Mouse (Mus musculus) limb, embryonic 10.5 days (tissue): ENCODE results near the gene Gnb5. TPM values are rescaled to one million over a fixed set of nuclear protein-coding genes. Genes with fewer than 3 reads are reported as not detected.

Experiments used
- DNase-seq: peaks from one replicate; pipeline ENCODE4 v3.0.0-alpha.2; 2017; ENCODE audit warnings: low spot score
- H3K27ac ChIP-seq: fragments of 300-500 bp; sonication (generic); 2 replicates; pipeline ENCODE4 v1.5.1; 2016; ENCODE audit warnings: mild to moderate bottlenecking
- H3K27me3 ChIP-seq: fragments of 300-500 bp; sonication (generic); 2 replicates; pipeline ENCODE4 v1.6.1; 2016; ENCODE audit warnings: low read depth, mild to moderate bottlenecking; ENCODE audit not compliant: poor library complexity, severe bottlenecking
- H3K36me3 ChIP-seq: fragments of 300-500 bp; sonication (generic); 2 replicates; pipeline ENCODE4 v1.6.1; 2016; ENCODE audit warnings: mild to moderate bottlenecking, moderate library complexity
- H3K4me1 ChIP-seq: fragments of 300-500 bp; sonication (generic); 2 replicates; pipeline ENCODE4 v1.6.1; 2016
- H3K4me3 ChIP-seq: fragments of 300-500 bp; sonication (generic); 2 replicates; pipeline ENCODE4 v1.5.1; 2016; ENCODE audit warnings: mild to moderate bottlenecking, moderate library complexity
- H3K9me3 ChIP-seq: fragments of 300-500 bp; sonication (generic); replicated peaks from 2 replicates; pipeline ENCODE4 v1.6.1; 2016; ENCODE audit warnings: mild to moderate bottlenecking
- WGBS: fragments of 180-500 bp; shearing (Covaris S2); methylation state at CpG from one replicate; pipeline ENCODE4 v1.1.7; 2016; 5-methylcytosine and 5-hydroxymethylcytosine counted together
- polyA plus RNA-seq: library from polyadenylated mRNA; unstranded; fragments of >200 nt; fragmentation: Nextera tagmentation; extraction: Ambion mirVana; gene quantifications from 2 replicates; pipeline ENCODE4 v1.2.1, GENCODE M21; 2016

Gene Gnb5
- 14.3 and 17.8 TPM in 2 replicates for polyA plus RNA-seq

DNA sequence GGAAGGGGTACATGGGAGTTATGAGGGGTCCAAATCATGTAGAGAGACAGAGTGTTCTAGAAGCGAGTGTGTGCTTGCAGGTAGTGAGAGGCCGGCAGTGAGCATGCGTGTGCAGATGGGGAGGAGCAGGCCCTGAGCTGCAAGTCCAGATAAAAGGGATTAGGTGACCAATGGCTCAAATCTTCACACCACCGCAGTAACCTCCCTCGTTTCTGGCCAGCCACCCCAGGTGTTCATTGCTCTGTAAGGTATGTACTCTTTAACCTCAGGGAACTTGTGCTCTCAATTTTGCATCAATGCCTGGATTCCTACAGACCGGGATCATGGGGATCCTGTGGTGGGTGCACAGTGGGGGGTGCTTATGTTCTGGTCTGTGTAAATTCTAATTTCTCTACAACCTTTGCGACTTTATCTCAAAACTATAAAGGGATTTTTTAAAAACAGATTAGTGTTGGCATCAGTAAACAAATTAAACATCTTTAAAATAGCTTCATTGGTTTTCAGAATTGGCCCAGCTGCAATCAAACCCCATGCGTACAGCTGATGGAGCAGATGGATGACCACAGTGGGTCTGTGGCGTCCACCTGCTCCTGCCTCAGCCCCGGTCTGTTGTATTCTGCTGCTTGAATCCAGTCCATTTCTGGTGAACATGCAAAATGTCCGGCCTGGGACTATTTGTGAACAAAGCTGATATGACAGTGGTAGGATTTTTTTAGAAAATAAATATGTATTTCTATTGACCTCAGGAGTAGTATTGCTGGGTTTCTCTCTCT is at the start of gene Gnb5:
Gene Gnb5 (plus strand): TSS at position 163 of the 773 bp plus-strand sequence.
- 85% methylated on average over 11 of the region's 11 CpGs for WGBS
- no peak within 1 kb of the TSS for H3K27ac ChIP-seq

DNA sequence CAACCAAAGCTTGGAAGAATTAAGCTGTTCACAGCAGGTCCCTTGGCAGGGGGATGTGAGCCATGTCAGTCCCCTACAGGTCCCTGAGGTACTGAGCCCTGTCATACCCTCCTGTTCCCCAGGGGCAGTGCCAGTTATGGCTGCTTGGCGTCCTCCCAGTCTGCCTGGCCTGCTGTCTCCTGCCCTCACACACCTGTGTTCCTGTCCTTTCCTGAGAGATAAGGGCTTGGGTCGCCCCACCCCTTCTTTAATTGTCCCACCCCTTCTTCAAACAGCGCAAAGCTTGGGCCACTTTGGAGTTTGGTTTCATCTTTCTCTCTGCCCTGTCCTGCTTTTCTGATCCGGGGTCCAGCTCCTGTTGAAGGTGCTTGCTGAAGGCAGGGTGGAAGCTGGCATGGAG is 47.3 kb upstream of the Gnb5 start:
- no peak overlapping the region for H3K27ac ChIP-seq
- H3K4me3 ChIP-seq, result no peak overlapping the region
- H3K4me1 ChIP-seq, result peaks cover 36% of the 10 kb centered on the region
- H3K27me3 ChIP-seq, result no peaks in the 10 kb centered on the region
- no peak for DNase-seq
- WGBS, result 71% methylated on average over 4 of the region's 4 CpGs
- no peaks in the 10 kb centered on the region for H3K9me3 ChIP-seq
- H3K36me3 ChIP-seq, result no peaks in the 10 kb centered on the region

More for the DNA sequence above, at the start of gene Gnb5:
- Histone ChIP-seq H3K27me3 (no peaks in the 10 kb centered on the region), H3K9me3 (no peaks in the 10 kb centered on the region), H3K4me1 (0 out of 2 replicates have a peak, but pooled peaks cover 2% of the 10 kb centered on the region), H3K36me3 (no peaks in the 10 kb centered on the region), H3K4me3 (no peak within 1 kb of the TSS)
- DNase-seq, result no peak

DNA sequence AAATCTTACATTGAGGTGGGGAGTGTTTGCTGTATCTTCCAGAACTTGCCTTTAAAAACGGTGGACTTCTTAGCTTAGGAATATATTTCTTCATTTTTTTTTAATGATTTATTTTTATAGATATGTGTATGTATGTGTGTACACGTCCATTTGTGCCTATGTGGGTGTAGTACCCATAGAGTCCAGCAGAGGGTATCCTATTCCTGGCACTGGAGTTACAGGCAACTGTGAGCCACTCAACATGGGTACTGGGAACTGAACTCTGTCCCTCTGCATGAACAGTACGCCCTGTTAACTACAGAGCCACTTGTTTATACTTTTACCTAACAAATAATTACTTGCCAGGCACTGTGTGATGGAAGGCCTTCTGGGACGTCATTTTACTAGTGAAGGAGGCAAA is 46.4 kb upstream of the Gnb5 start:
- H3K9me3 ChIP-seq, result no peaks in the 10 kb centered on the region
- no peak overlapping the region for H3K4me3 ChIP-seq
- peaks cover 35% of the 10 kb centered on the region for H3K4me1 ChIP-seq
- H3K36me3 ChIP-seq, result no peaks in the 10 kb centered on the region
- H3K27ac ChIP-seq, result no peak overlapping the region
- WGBS, result 87% methylated on average over 4 of the region's 4 CpGs
- DNase-seq, result no peak
- H3K27me3 ChIP-seq, result no peaks in the 10 kb centered on the region

GRCm38 (mm10) chr9:75261332-75261872 is 44.7 kb upstream of the Gnb5 start:
- DNase-seq, result no peak
- Histone ChIP-seq H3K4me3 (no peak overlapping the region), H3K36me3 (no peaks in the 10 kb centered on the region), H3K4me1 (peaks cover 29% of the 10 kb centered on the region), H3K27ac (peak overlapping the region; percentile 71), H3K27me3 (no peaks in the 10 kb centered on the region), H3K9me3 (no peaks in the 10 kb centered on the region)
- WGBS, result 33% methylated on average over 8 of the region's 8 CpGs

- H3K27ac ChIP-seq, result no peak overlapping the region
- no peaks in the 10 kb centered on the region for H3K36me3 ChIP-seq
- H3K4me1 ChIP-seq, result peaks cover 29% of the 10 kb centered on the region
- no peaks in the 10 kb centered on the region for H3K9me3 ChIP-seq
- no peak for DNase-seq
- no peaks in the 10 kb centered on the region for H3K27me3 ChIP-seq
- H3K4me3 ChIP-seq, result no peak overlapping the region
- WGBS, result 87% methylated on average over 8 of the region's 8 CpGs
Measured at GRCm38 (mm10) chr9:75262235-75262826, 43.8 kb upstream of the Gnb5 start.

GRCm38 (mm10) chr9:75264008-75264718 is 41.9 kb upstream of the Gnb5 start:
- Histone ChIP-seq H3K36me3 (no peaks in the 10 kb centered on the region), H3K9me3 (no peaks in the 10 kb centered on the region), H3K27ac (no peak overlapping the region), H3K4me3 (no peak overlapping the region), H3K4me1 (peaks cover 29% of the 10 kb centered on the region), H3K27me3 (no peaks in the 10 kb centered on the region)
- 45% methylated on average over 3 of the region's 3 CpGs for WGBS
- DNase-seq, result no peak

DNA sequence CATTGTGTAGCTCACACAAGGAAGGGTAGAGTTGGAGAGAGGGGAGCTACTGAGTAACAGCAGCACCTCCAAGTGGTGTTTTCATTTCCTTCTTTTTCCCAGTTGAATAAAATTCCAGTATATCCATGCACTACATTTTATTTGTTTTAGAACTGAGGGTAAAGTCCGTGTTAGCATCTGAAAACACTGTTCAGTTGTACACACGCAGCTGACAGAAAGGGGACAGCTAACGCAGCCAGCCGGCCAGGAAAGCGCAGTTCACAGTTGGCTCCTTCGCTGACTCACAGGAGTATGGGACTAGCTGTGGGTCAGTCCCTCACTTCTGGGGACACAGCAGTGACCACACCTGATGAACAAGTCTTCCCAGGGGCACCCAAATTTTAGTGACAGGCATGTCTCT is 38.9 kb upstream of the Gnb5 start:
- H3K27me3 ChIP-seq, result no peaks in the 10 kb centered on the region
- 87% methylated on average over 6 of the region's 6 CpGs for WGBS
- H3K4me1 ChIP-seq, result peaks cover 13% of the 10 kb centered on the region; the same call in 1 of the 2 replicates
- no peaks in the 10 kb centered on the region for H3K36me3 ChIP-seq
- no peaks in the 10 kb centered on the region for H3K9me3 ChIP-seq
- no peak overlapping the region for H3K27ac ChIP-seq
- no peak for DNase-seq
- no peak overlapping the region for H3K4me3 ChIP-seq

- no peak for DNase-seq
- Histone ChIP-seq H3K4me1 (no peaks in the 10 kb centered on the region), H3K27ac (no peak overlapping the region), H3K36me3 (no peaks in the 10 kb centered on the region), H3K9me3 (no peaks in the 10 kb centered on the region), H3K27me3 (no peaks in the 10 kb centered on the region), H3K4me3 (no peak overlapping the region)
- 82% methylated on average over 6 of the region's 6 CpGs for whole genome bisulfite sequencing
Measured at GRCm38 (mm10) chr9:75270382-75270781, 35.7 kb upstream of the Gnb5 start.

DNA sequence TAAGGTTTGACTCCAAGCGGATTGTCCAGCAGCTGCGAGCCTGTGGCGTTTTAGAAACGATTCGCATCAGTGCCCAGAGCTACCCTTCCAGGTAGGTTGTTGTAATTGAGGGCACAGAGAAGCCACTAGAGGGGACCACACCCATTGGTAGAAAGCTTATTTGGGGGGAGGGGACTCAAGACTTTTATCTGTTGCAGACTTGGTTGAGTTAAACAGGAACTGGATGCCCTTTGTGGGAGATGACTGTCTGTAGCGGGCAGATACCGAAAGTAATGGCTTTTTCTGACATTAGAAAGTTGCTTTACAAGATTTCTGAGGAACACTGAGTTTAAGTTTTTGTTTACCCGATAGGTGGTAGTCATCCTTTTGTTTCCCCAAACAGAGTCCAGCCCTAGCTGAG is 34.5 kb upstream of the Gnb5 start:
- H3K27ac ChIP-seq, result no peak overlapping the region
- no peaks in the 10 kb centered on the region for H3K27me3 ChIP-seq
- H3K36me3 ChIP-seq, result no peaks in the 10 kb centered on the region
- no peaks in the 10 kb centered on the region for H3K9me3 ChIP-seq
- no peak overlapping the region for H3K4me3 ChIP-seq
- no peaks in the 10 kb centered on the region for H3K4me1 ChIP-seq
- no peak for DNase-seq
- 94% methylated on average over 8 of the region's 8 CpGs for WGBS

DNA sequence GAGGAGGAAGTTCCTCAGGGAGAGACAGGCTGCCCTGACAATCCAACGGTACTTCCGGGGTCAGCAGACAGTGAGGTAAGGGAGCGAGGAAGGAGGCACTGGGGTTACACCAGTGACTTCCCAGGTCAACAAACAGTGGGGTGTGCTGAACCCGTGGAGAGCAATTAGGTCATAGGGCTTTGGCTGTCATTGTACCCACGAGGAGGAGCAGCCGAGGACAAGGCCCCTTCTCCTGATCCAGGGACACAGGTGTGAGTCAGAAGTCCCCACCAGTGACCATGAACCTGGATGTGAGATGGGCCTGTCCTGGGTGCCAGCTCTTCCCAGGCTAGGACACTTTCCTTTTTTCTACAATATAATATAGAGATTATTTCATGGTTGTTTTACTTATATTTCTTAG is 32.4 kb upstream of the Gnb5 start:
- Histone ChIP-seq H3K9me3 (no peaks in the 10 kb centered on the region), H3K27me3 (no peaks in the 10 kb centered on the region), H3K4me3 (no peak overlapping the region), H3K27ac (no peak overlapping the region), H3K36me3 (no peaks in the 10 kb centered on the region), H3K4me1 (peaks cover 5% of the 10 kb centered on the region)
- no peak for DNase-seq
- 80% methylated on average over 6 of the region's 6 CpGs for WGBS

- H3K4me3 ChIP-seq, result no peak overlapping the region
- peaks cover 5% of the 10 kb centered on the region for H3K4me1 ChIP-seq
- H3K36me3 ChIP-seq, result no peaks in the 10 kb centered on the region
- no peak for DNase-seq
- H3K27me3 ChIP-seq, result no peaks in the 10 kb centered on the region
- H3K27ac ChIP-seq, result no peak overlapping the region
- 91% methylated on average over 5 of the region's 5 CpGs for WGBS
- H3K9me3 ChIP-seq, result no peaks in the 10 kb centered on the region
Measured at GRCm38 (mm10) chr9:75274486-75274885, 31.6 kb upstream of the Gnb5 start.

- 97% methylated on average over 9 of the region's 9 CpGs for WGBS
- no peak overlapping the region for H3K4me3 ChIP-seq
- no peaks in the 10 kb centered on the region for H3K27me3 ChIP-seq
- no peaks in the 10 kb centered on the region for H3K36me3 ChIP-seq
- H3K27ac ChIP-seq, result no peak overlapping the region
- H3K9me3 ChIP-seq, result no peaks in the 10 kb centered on the region
- peaks cover 5% of the 10 kb centered on the region for H3K4me1 ChIP-seq
- no peak for DNase-seq
Measured at GRCm38 (mm10) chr9:75275051-75275450, 31.0 kb upstream of the Gnb5 start.

DNA sequence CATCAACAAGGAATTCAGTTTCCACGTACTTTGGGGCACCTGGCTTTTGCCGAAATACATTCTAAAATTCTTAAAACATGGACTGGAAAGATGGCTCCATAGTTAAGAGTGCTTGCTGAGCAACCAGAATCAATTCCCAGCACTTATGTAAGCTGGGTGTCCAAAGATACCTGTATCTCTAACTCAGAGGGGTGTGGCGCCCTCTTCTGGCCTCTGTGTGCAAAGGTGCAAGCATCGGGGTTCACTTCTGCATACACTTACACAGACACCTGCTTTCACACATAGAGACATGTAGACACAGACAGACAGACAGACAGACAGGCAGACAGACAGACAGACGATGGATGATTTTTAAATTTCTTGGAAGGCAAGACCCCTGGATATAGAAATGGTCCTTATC is 25.3 kb upstream of the Gnb5 start:
- DNase-seq, result peak; percentile 62
- Histone ChIP-seq H3K36me3 (no peaks in the 10 kb centered on the region), H3K4me1 (peaks cover 5% of the 10 kb centered on the region), H3K27ac (no peak overlapping the region), H3K4me3 (no peak overlapping the region), H3K27me3 (peaks cover 11% of the 10 kb centered on the region), H3K9me3 (no peaks in the 10 kb centered on the region)
- WGBS, result 45% methylated on average over 5 of the region's 5 CpGs
